32 mouse cellular contexts compared by ENCODE assay signal in genomic region chr17:54429922-54430321, GRCm38 (mm10).
"Had no signal": no experiment of that assay in that cellular context is flagged by ENCODE, and none has a peak within 500 bp of the region (broad histone marks: within the 10 kb centered on the region; RNA-seq: fewer than 3 reads in every experiment).

No protein-coding gene starts in this region.

- H3K4me2 ChIP-seq: limb, embryonic 12.5 days; limb, embryonic 13.5 days; limb, embryonic 15.5 days; liver, embryonic 11.5 days; liver, embryonic 12.5 days; liver, embryonic 13.5 days; liver, embryonic 15.5 days; lung, embryonic 14.5 days; lung, embryonic 15.5 days; midbrain, embryonic 11.5 days; midbrain, embryonic 12.5 days; midbrain, embryonic 13.5 days; midbrain, embryonic 15.5 days; neural tube, embryonic 12.5 days had no signal

- H3K4me3 ChIP-seq: limb, embryonic 10.5 days; limb, embryonic 12.5 days; limb, embryonic 13.5 days; limb, embryonic 15.5 days; liver, embryonic 12.5 days; liver, embryonic 13.5 days; liver, embryonic 15.5 days; lung, embryonic 15.5 days; megakaryocyte, embryonic 14.5 days; midbrain, embryonic 10.5 days; midbrain, embryonic 12.5 days; midbrain, embryonic 13.5 days; midbrain, embryonic 15.5 days; myocyte; neural tube, embryonic 12.5 days had no signal

- H3K9ac ChIP-seq: limb, embryonic 12.5 days; limb, embryonic 13.5 days; limb, embryonic 15.5 days; liver, embryonic 12.5 days; liver, embryonic 13.5 days; liver, embryonic 14.5 days; liver, embryonic 15.5 days; liver, postnatal 0 days; lung, embryonic 14.5 days; lung, embryonic 15.5 days; midbrain, embryonic 12.5 days; midbrain, embryonic 13.5 days; midbrain, embryonic 15.5 days; neural tube, embryonic 12.5 days had no signal

- H3K36me3 ChIP-seq: limb, embryonic 10.5 days; limb, embryonic 12.5 days; limb, embryonic 13.5 days; limb, embryonic 15.5 days; liver, embryonic 12.5 days; liver, embryonic 13.5 days; liver, embryonic 15.5 days; lung, embryonic 15.5 days; midbrain, embryonic 10.5 days; midbrain, embryonic 12.5 days; midbrain, embryonic 13.5 days; midbrain, embryonic 15.5 days; neural tube, embryonic 12.5 days had no signal

- H3K9me3 ChIP-seq: limb, embryonic 10.5 days; limb, embryonic 15.5 days; liver, embryonic 12.5 days; liver, embryonic 15.5 days; lung, embryonic 15.5 days; midbrain, embryonic 12.5 days; midbrain, embryonic 13.5 days; midbrain, embryonic 15.5 days had no signal

- H3K27me3 ChIP-seq: limb, embryonic 12.5 days; limb, embryonic 13.5 days; limb, embryonic 15.5 days; liver, embryonic 12.5 days; liver, embryonic 13.5 days; liver, embryonic 15.5 days; lung, embryonic 15.5 days; megakaryocyte, embryonic 14.5 days; midbrain, embryonic 12.5 days; midbrain, embryonic 13.5 days; midbrain, embryonic 15.5 days; neural tube, embryonic 12.5 days had no signal

- H3K27ac ChIP-seq: limb, embryonic 10.5 days; limb, embryonic 12.5 days; limb, embryonic 13.5 days; limb, embryonic 15.5 days; liver, embryonic 12.5 days; liver, embryonic 13.5 days; liver, embryonic 14.5 days; liver, embryonic 15.5 days; lung, embryonic 15.5 days; macrophage; midbrain, embryonic 10.5 days; midbrain, embryonic 12.5 days; midbrain, embryonic 13.5 days; midbrain, embryonic 15.5 days; neural tube, embryonic 12.5 days had no signal

- H3K4me1 ChIP-seq: limb, embryonic 10.5 days; limb, embryonic 12.5 days; limb, embryonic 13.5 days; limb, embryonic 15.5 days; liver, embryonic 12.5 days; liver, embryonic 13.5 days; liver, embryonic 15.5 days; lung, embryonic 15.5 days; megakaryocyte, embryonic 14.5 days; midbrain, embryonic 10.5 days; midbrain, embryonic 12.5 days; midbrain, embryonic 13.5 days; midbrain, embryonic 15.5 days; neural tube, embryonic 12.5 days had no signal

- ATAC-seq: liver, embryonic 12.5 days; liver, postnatal 0 days; lung, postnatal 0 days; midbrain, embryonic 13.5 days; midbrain, embryonic 15.5 days; midbrain, embryonic 16.5 days had no signal

- DNase-seq: left cerebral cortex, postnatal 4 days; liver; liver, embryonic 13.5 days; liver, postnatal 0 days; lung, adult 18-20 months; lung, adult 2 months; lung, embryonic 14.5 days; lung, postnatal 10 days; lung, postnatal 14 days; lung, postnatal 36 days; lung, postnatal 4 days; midbrain, embryonic 14.5 days had no signal
